Mouse (Mus musculus): ENCODE measurements around the gene Nampt.

- TF ChIP-seq CTCF (IDR thresholded peaks at IDR 0.05; ENCODE audit: borderline replicate concordance, insufficient read depth, low read length) (no peak), POLR2A (IDR thresholded peaks at IDR 0.05; ENCODE audit: low read depth, low read length) (no peak)
These were observed 15.9 kb downstream of the Nampt start for GRCm38 (mm10) chr12:32835235-32835634.

Data from embryonic fibroblast, embryonic 13.5 days (primary cell).